Mouse (Mus musculus) lung, embryonic 14.5 days (tissue): ENCODE data around the gene Btbd8. TPM values are rescaled to one million over a fixed set of nuclear protein-coding genes. Genes with fewer than 3 reads are reported as not detected.
A peak's percentile ranks its signal among the peaks of the same experiment; 100 is the strongest.

Source experiments
- ATAC-seq: fragments of 200-750 bp; cut with Nextera tagmentation; 2 replicates; pipeline ENCODE4 v1.8.0; 2017; ENCODE audit warnings: mild to moderate bottlenecking, moderate TSS enrichment, moderate library complexity; ENCODE audit not compliant: insufficient read depth
- DNase-seq: peaks from one replicate; pipeline ENCODE4 v3.0.0-alpha.2; 2015
- H3K27ac ChIP-seq: fragments of 300-500 bp; sonication (generic); 2 replicates; pipeline ENCODE4 v1.5.1; 2014; ENCODE audit warnings: low read depth, mild to moderate bottlenecking, moderate library complexity
- H3K27me3 ChIP-seq: fragments of 300-500 bp; sonication (generic); 2 replicates; pipeline ENCODE4 v1.6.1; 2014; ENCODE audit warnings: low read length, control low read depth; ENCODE audit not compliant: insufficient read depth
- H3K36me3 ChIP-seq: fragments of 300-500 bp; sonication (generic); 2 replicates; pipeline ENCODE4 v1.6.1; 2014; ENCODE audit warnings: control low read depth; ENCODE audit not compliant: insufficient read depth
- H3K4me1 ChIP-seq: fragments of 300-500 bp; sonication (generic); 2 replicates; pipeline ENCODE4 v1.6.1; 2014; ENCODE audit warnings: antibody characterized with exemption, control low read depth; ENCODE audit not compliant: insufficient read depth
- H3K4me2 ChIP-seq: fragments of 300-500 bp; sonication (generic); 2 replicates; pipeline ENCODE4 v1.6.1; 2014; ENCODE audit warnings: mild to moderate bottlenecking
- H3K4me3 ChIP-seq: fragments of 300-500 bp; sonication (generic); 2 replicates; pipeline ENCODE4 v1.5.1; 2014; ENCODE audit warnings: low read depth, low read length
- H3K9ac ChIP-seq: fragments of 300-500 bp; sonication (generic); 2 replicates; pipeline ENCODE4 v1.6.1; 2014
- H3K9me3 ChIP-seq: fragments of 300-500 bp; sonication (generic); 2 replicates; pipeline ENCODE4 v1.6.1; 2016; ENCODE audit warnings: low read depth, low read length, control low read depth
- CTCF ChIP-seq: IDR thresholded peaks from 2 replicates; pipeline ENCODE4 v1.5.1; 2016; ENCODE audit warnings: antibody characterized with exemption, low read depth
- WGBS: fragments of 180-500 bp; shearing (Covaris S2); extraction: QIAGEN DNeasy Blood & Tissue Kit; methylation state at CpG from one replicate; pipeline ENCODE4 v1.1.7; 2014; 5-methylcytosine and 5-hydroxymethylcytosine counted together
- polyA plus RNA-seq: library from polyadenylated mRNA; unstranded; fragments of >200 nt; fragmentation: Nextera tagmentation; extraction: Ambion mirVana; gene quantifications from 2 replicates; pipeline ENCODE4 v1.2.1, GENCODE M21; 2014

The Btbd8 gene
- polyA plus RNA-seq, 1 experiment from 2014 or later = 4.3 TPM

GRCm38 (mm10) chr5:107518602-107519001 lies 80.8 kb downstream of the Btbd8 start:
- ATAC-seq (no peak), DNase-seq (peak; percentile 28)
- Histone ChIP-seq H3K27me3 (no peaks in the 10 kb centered on the region), H3K4me3 (no peak overlapping the region), H3K4me1 (no peaks in the 10 kb centered on the region), H3K9ac (no peak overlapping the region), H3K36me3 (no peaks in the 10 kb centered on the region), H3K4me2 (no peak overlapping the region), H3K27ac (no peak overlapping the region), H3K9me3 (no peaks in the 10 kb centered on the region)
- TF ChIP-seq CTCF = no peak
- WGBS = 87% methylated on average over 4 of the region's 4 CpGs

DNA sequence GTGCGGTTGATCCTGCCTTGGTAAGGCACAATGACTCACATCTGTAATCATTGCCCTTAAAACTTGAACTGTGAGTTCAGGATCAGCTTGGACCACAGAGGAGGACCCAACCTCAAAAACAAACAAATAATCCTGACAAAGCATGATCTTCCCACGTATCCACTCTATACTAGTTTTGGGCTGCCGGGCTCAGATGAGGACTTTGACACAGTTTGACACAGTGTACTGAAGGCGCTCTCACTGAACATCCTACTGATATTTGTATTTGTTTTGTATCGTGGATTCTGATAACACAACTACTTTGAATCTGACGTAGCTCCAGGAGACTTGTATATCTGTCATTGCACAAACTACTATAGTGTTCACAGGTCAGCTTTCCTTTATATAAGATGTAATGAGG lies 83.6 kb downstream of the Btbd8 start:
- Histone ChIP-seq H3K4me1 (no peaks in the 10 kb centered on the region), H3K27me3 (no peaks in the 10 kb centered on the region), H3K9me3 (no peaks in the 10 kb centered on the region), H3K27ac (no peak overlapping the region), H3K4me2 (no peak overlapping the region), H3K4me3 (no peak overlapping the region), H3K36me3 (no peaks in the 10 kb centered on the region), H3K9ac (no peak overlapping the region)
- TF ChIP-seq CTCF = no peak
- no peak for DNase-seq
- ATAC-seq = no peak
- WGBS = 74% methylated on average over 6 of the region's 6 CpGs

DNA sequence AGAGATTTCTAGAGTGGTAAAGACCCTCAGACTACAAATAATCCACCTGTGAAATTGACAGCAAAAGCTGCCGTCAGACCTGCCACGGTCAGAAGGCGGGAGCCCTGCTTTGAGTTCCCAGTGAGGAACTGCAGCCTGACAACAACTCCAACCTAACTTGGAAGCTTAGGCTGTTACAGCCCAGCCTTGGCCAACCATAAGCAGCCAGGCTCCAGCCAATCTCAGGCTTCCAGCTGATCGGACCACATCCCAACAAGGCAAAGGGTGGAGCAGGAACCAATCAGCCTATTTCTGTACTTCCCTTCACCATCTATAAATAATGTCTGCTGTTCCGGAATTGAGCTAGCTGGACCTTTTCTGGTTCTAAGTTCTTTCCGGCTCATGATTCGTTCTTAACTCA lies 84.1 kb downstream of the Btbd8 start:
- WGBS = 65% methylated on average over 7 of the region's 7 CpGs
- Histone ChIP-seq H3K9me3 (no peaks in the 10 kb centered on the region), H3K4me2 (no peak overlapping the region), H3K4me3 (no peak overlapping the region), H3K36me3 (no peaks in the 10 kb centered on the region), H3K27ac (no peak overlapping the region), H3K9ac (no peak overlapping the region), H3K27me3 (no peaks in the 10 kb centered on the region), H3K4me1 (no peaks in the 10 kb centered on the region)
- no peak for ATAC-seq
- DNase-seq = peak; percentile 14
- no peak for TF ChIP-seq CTCF

DNA sequence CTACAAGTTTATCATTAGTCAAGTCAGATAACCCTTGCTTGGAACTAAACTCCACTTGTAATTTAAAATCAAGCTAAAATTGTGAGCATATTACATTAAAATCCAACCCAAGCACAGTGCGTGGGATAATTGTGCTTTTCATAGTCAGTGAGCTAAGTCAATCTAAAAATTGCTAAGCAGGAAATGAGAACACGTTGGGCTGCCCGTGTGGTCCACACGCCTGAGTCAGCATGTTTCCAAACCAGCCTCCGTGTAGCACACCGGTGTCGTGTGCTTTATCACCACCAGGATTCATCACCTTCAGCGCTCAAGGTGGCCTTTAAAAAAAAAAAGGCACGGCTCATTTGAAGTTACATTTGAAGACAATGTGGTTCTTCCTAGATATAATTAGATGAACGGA lies 86.5 kb downstream of the Btbd8 start:
- 77% methylated on average over 10 of the region's 10 CpGs for WGBS
- ATAC-seq (no peak), DNase-seq (no peak)
- H3K4me2 ChIP-seq = no peak overlapping the region
- no peaks in the 10 kb centered on the region for H3K27me3 ChIP-seq
- no peak overlapping the region for H3K4me3 ChIP-seq
- no peak overlapping the region for H3K9ac ChIP-seq
- no peaks in the 10 kb centered on the region for H3K36me3 ChIP-seq
- no peak overlapping the region for H3K27ac ChIP-seq
- H3K4me1 ChIP-seq = no peaks in the 10 kb centered on the region
- no peaks in the 10 kb centered on the region for H3K9me3 ChIP-seq
- no peak for TF ChIP-seq CTCF

DNA sequence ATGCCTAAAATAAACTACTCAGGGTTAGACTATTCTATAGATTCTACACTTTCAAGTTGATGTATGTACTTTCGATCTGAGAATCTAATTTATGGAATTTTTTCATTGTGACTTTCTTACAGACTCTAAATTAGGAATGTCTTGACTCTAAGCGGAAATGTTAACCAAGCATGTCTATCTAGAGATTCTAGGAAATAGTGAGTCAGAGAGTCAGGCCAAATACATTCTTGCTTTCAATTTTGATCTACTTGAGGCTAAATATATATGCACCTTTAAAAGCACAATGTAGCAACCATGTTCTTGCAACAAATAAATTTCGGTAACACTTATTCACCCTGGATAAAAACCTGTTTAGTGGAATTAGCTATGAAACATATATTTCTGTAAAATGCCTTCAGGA lies 91.1 kb downstream of the Btbd8 start:
- Histone ChIP-seq H3K4me2 (no peak overlapping the region), H3K4me1 (no peaks in the 10 kb centered on the region), H3K27ac (no peak overlapping the region), H3K4me3 (no peak overlapping the region), H3K27me3 (no peaks in the 10 kb centered on the region), H3K9ac (no peak overlapping the region), H3K36me3 (no peaks in the 10 kb centered on the region), H3K9me3 (no peaks in the 10 kb centered on the region)
- ATAC-seq (no peak), DNase-seq (no peak)
- 93% methylated on average over 3 of the region's 3 CpGs for WGBS
- no peak for TF ChIP-seq CTCF

DNA sequence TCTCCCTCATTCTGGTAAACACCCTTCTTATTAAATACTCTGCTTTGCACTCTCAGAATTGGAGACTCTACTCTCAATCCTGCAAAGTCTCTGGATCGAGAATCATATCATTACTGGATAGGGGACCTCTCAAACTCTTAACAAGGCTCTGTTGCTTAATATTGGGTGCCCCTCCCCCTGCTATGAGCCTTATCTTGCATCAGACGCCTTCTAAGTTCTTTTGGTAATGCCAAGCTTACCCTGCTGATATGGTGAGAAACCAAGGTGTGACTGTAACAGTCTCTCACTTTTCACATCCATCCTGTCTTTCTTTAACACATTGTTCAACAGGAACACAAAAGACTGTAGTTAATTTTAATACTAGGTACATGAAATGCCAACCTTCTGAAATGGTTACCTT lies 95.8 kb downstream of the Btbd8 start:
- no peak overlapping the region for H3K27ac ChIP-seq

DNA sequence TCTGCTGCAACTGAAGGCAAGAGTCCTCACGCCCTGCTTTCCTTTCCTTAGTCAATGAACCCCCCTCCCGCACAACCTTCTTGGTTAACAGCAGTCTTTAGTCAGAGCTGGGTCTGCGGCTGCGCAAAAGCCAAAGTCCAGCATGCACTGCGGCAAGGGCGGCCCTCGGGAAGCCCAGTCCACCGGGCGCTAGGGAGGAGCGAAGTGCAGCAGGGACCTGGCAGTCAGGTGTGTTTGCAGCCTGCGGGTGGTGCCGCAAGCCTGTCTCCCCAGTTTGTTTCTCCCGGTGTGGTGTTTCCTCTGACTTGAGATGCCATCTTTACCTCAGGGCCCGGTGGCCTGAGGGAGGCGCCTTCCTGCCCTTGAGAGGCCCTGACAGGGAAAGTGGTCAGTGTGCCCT lies 96.8 kb downstream of the Btbd8 start, which contains the start of gene 1700028K03Rik:
Gene 1700028K03Rik (plus strand): TSS at position 129 of the 400 bp plus-strand sequence.
- no peaks in the 10 kb centered on the region for H3K36me3 ChIP-seq
- no peak for ATAC-seq
- H3K4me1 ChIP-seq = no peaks in the 10 kb centered on the region
- no peak within 1 kb of the TSS for H3K4me2 ChIP-seq
- DNase-seq = no peak
- no peaks in the 10 kb centered on the region for H3K27me3 ChIP-seq
- no peak within 1 kb of the TSS for H3K9ac ChIP-seq
- H3K4me3 ChIP-seq = no peak within 1 kb of the TSS
- WGBS = 64% methylated on average over 15 of the region's 15 CpGs
- no peak for TF ChIP-seq CTCF
- H3K27ac ChIP-seq = no peak within 1 kb of the TSS
- no peaks in the 10 kb centered on the region for H3K9me3 ChIP-seq

More for the DNA sequence above, 95.8 kb downstream of the Btbd8 start:
- 53% methylated on average over 2 of the region's 2 CpGs for WGBS
- no peaks in the 10 kb centered on the region for H3K4me1 ChIP-seq
- no peaks in the 10 kb centered on the region for H3K27me3 ChIP-seq
- TF ChIP-seq CTCF = no peak
- H3K9ac ChIP-seq = no peak overlapping the region
- no peak overlapping the region for H3K4me2 ChIP-seq
- no peaks in the 10 kb centered on the region for H3K9me3 ChIP-seq
- H3K4me3 ChIP-seq = no peak overlapping the region
- no peaks in the 10 kb centered on the region for H3K36me3 ChIP-seq
- DNase-seq = no peak
- no peak for ATAC-seq

DNA sequence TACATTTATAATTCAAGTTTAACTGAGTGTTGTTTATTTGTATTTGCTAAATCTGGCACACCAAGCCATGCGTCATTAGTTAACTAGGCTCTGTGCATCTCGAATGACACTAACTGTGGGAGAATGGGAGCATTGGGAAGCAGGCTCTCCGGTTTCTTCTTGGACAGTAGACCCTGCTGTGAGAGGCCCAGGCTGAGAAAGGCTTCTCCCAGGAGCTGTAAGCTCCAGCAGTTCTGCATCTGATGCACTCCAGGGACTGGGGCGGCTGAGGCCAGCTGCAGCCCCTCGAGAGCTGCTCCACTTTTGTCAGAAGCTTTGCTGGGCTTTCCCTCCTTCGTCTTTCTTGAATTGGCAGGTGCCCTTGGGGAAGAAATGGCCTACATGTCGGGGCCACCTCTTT lies 103.9 kb downstream of the Btbd8 start:
- 33% methylated on average over 7 of the region's 7 CpGs for WGBS
- Histone ChIP-seq H3K9ac (no peak overlapping the region), H3K9me3 (no peaks in the 10 kb centered on the region), H3K27me3 (no peaks in the 10 kb centered on the region), H3K27ac (no peak overlapping the region), H3K4me2 (no peak overlapping the region), H3K4me1 (no peaks in the 10 kb centered on the region), H3K36me3 (no peaks in the 10 kb centered on the region), H3K4me3 (no peak overlapping the region)
- no peak for TF ChIP-seq CTCF
- no peak for DNase-seq
- ATAC-seq = no peak
